Mouse (Mus musculus) heart, postnatal 25 days (tissue): Measurements from ENCODE around the gene Pdlim4. TPM values are rescaled to one million over a fixed set of nuclear protein-coding genes. Genes with fewer than 3 reads are reported as not detected.
"Not testable (repeated sequence)": the region's sequence is repeated elsewhere in the genome, so short reads cannot be mapped to it uniquely, and the experiment has no call there.

Source experiments
- DNase-seq: peaks from one replicate; pipeline ENCODE4 v3.0.0; 2022; ENCODE audit warnings: low spot score
- intact Hi-C: fragments of 180-260 bp; cut with DNase I; formaldehyde crosslinking; loops from one replicate; pipeline ENCODE4 v1.15.1; 2025
- total RNA-seq, 2 experiments: library from RNA; stranded (reverse); gene quantifications; 2 replicates each; pipeline ENCODE4 v1.2.3; 2021

Pdlim4 gene
- total RNA-seq, 2 experiments from 2014 or later = 34.4 to 42.1 TPM

GRCm38 (mm10) chr11:54027131-54028043 lies 41.4 kb downstream of the Pdlim4 start:
- intact Hi-C loops = loop anchor here (2.0 kb wide), 2 partner anchors 21 to 37 kb away; no protein-coding TSS in a partner anchor
- DNase-seq = no peak

DNA sequence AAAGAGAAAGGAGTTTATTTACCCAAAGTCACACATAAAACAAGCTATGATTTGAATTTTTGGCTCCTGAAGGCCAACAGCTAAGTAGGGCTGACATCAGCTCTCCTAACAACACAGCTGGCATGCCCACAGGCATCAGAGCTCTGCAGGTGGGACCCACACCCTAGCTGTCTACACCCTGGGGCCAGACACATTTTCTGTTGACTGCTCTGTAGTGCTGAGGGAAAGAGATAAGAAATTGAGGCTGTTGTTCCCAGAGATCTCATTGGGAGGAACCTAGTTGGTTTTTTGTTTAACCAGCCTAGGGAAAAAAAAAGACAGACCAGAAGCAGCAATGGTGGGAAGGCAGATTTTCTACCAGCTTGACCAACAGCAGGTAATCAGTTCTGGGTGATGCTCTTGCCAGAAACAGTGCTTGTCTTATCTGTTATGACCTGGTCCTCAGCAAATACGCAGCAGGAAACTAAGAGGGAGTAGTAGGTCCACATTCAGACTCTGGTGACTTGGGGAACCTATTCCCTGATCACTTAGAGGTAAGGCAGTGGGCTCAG lies 42.2 kb downstream of the Pdlim4 start:
- DNase-seq = no peak
- intact Hi-C loops = no loop called here

GRCm38 (mm10) chr11:54021396-54022093 lies 47.3 kb downstream of the Pdlim4 start:
- intact Hi-C loops = no loop called here
- no peak for DNase-seq

- no peak for DNase-seq
- intact Hi-C loops = no loop called here
Measured at GRCm38 (mm10) chr11:54018893-54019732, 49.7 kb downstream of the Pdlim4 start.

GRCm38 (mm10) chr11:54017596-54017995 lies 51.2 kb downstream of the Pdlim4 start:
- DNase-seq = no peak
- intact Hi-C loops = no loop called here

- DNase-seq = no peak
- intact Hi-C loops = no loop called here
Measured at GRCm38 (mm10) chr11:54016051-54016450, 52.8 kb downstream of the Pdlim4 start.

DNA sequence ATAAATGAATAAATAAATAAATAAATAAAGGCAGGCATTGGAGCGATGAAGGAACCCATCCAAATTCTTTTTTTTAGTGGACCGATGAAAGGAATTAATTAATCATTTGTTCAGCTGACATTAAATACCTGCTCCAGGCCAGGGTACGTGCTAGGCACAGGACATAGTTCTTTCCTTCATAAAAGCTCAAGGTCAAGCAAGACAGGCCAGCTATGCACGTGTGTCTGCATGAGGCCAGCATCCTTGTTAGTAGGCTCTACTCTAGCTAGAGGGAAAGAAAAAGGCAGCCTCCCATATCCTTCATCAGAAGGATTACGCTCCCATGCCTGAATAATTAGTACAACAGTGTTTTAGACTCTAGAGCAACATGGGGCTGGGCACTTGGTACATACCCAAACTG lies 55.9 kb downstream of the Pdlim4 start:
- no peak for DNase-seq
- intact Hi-C loops = no loop called here

DNA sequence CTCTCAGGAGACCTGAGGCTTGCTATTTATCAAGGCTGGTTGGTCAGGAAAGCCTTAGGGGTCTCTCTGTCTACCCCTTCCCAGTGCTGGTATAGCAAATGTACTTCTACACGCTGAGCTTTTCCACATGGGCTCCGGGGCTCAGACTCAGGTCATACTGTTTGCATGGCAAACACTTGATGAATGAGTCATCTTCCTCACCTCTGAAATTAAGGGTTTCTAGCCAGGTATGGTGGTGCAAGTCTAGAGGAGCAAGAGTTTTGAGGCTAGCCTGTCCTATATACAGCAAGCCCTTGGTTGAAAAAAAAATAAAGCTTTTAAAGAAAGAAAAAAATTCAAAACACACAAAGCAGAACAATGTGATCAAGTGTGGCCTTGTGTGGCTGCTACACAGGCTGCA lies 57.6 kb downstream of the Pdlim4 start:
- intact Hi-C loops = no loop called here
- DNase-seq = no peak

GRCm38 (mm10) chr11:54008416-54008920 lies 60.3 kb downstream of the Pdlim4 start:
- no peak for DNase-seq
- intact Hi-C loops = no loop called here

GRCm38 (mm10) chr11:54007717-54008116 lies 61.1 kb downstream of the Pdlim4 start:
- intact Hi-C loops = loop anchor here (2.0 kb wide), 1 partner anchor 21 kb away; the partner anchor contains the start of gene Slc22a4
- DNase-seq = no peak

DNA sequence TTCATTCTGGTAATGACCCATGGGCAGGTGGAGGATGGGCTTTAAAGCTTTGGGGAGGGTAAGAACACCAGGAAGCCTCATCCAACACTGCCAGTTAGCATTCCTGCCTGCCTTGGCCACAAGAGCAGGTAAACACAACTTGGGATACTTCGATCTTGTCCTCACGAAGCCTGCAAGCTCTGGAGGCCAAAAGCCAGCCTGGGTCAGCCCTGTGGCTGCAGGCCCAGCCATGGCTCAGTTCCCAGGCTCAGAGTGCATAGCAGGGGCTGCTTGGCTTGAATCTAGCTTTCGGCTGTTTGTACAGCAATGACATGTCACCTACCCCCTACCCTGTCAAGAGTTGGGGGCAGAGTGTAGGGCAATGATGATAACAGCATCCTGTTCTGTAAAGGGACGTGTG lies 61.9 kb downstream of the Pdlim4 start:
- peak; percentile 46 for DNase-seq
- intact Hi-C loops = loop anchor here (2.0 kb wide), 1 partner anchor 22 kb away; the partner anchor contains the start of gene Slc22a4

GRCm38 (mm10) chr11:54006362-54006761 lies 62.5 kb downstream of the Pdlim4 start:
- intact Hi-C loops = loop anchor here (2.0 kb wide), 1 partner anchor 22 kb away; the partner anchor contains the start of gene Slc22a4
- not testable (repeated sequence) for DNase-seq

Other genes starting within 250 kb of the Pdlim4 start
- gene Gm12216, start 209.8 kb downstream of the Pdlim4 start, total RNA-seq = 1 to 10 TPM; 1.3 to 1.7 TPM
- 10 to 100 TPM; 21.9 to 25.9 TPM for gene Slc22a5, start 177.4 kb downstream of the Pdlim4 start, total RNA-seq
- gene Slc22a21, start 88.7 kb downstream of the Pdlim4 start, total RNA-seq = 1 to 10 TPM; 1.5 to 1.9 TPM
- 1 to 10 TPM; 5.0 to 5.7 TPM for gene Slc22a4, start 40.9 kb downstream of the Pdlim4 start, total RNA-seq
- gene P4ha2, start 31.1 kb upstream of the Pdlim4 start, total RNA-seq = 10 to 100 TPM; 56.6 to 61.7 TPM
- gene Csf2, start 180.7 kb upstream of the Pdlim4 start, total RNA-seq = not detected
- not detected for gene Il3, start 198.3 kb upstream of the Pdlim4 start, total RNA-seq
- 1 to 10 TPM; 3.2 to 3.4 TPM for gene Acsl6, start 234.8 kb upstream of the Pdlim4 start, total RNA-seq